Mouse (Mus musculus): ENCODE data around the gene Gm8693. TPM values are rescaled to one million over a fixed set of nuclear protein-coding genes. Genes with fewer than 3 reads are reported as not detected.

Gm8693 gene
- not detected in 4 replicates for total RNA-seq (2023; ENCODE audit: inconsistent age)

GRCm38 (mm10) chr7:22692217-22692616, at the start of gene Gm8693:
Gene Gm8693 (minus strand): TSS chr7:22692317.

GRCm38 (mm10) chr7:22719610-22720009, 27.5 kb upstream of the Gm8693 start, which contains the start of gene Gm4567:
Gene Gm4567 (minus strand): TSS chr7:22719710.

GRCm38 (mm10) chr7:22657718-22658117, 34.4 kb downstream of the Gm8693 start, which contains the start of gene Vmn1r155:
Gene Vmn1r155 (plus strand): TSS chr7:22658018.

Other genes with a start within 250 kb of the Gm8693 start
- gene Gm10665, start 228.2 kb downstream of the Gm8693 start, total RNA-seq (2023; ENCODE audit: inconsistent age) = not detected in 4 replicates
- not detected in 4 replicates for gene Vmn1r151, start 192.6 kb downstream of the Gm8693 start, total RNA-seq (2023; ENCODE audit: inconsistent age)
- not detected in 4 replicates for gene Vmn1r152, start 169.3 kb downstream of the Gm8693 start, total RNA-seq (2023; ENCODE audit: inconsistent age)
- gene Gm8677, start 157.4 kb downstream of the Gm8693 start, total RNA-seq (2023; ENCODE audit: inconsistent age) = not detected in 4 replicates
- not detected in 4 replicates for gene Gm4201, start 127.0 kb downstream of the Gm8693 start, total RNA-seq (2023; ENCODE audit: inconsistent age)
- gene Gm4565, start 104.2 kb downstream of the Gm8693 start, total RNA-seq (2023; ENCODE audit: inconsistent age) = not detected in 4 replicates
- not detected in 4 replicates for gene Vmn1r155, start 34.3 kb downstream of the Gm8693 start, total RNA-seq (2023; ENCODE audit: inconsistent age)
- gene Gm4567, start 27.4 kb upstream of the Gm8693 start, total RNA-seq (2023; ENCODE audit: inconsistent age) = not detected in 4 replicates
- not detected in 4 replicates for gene Vmn1r157, start 69.4 kb upstream of the Gm8693 start, total RNA-seq (2023; ENCODE audit: inconsistent age)
- gene Vmn1r158, start 98.5 kb upstream of the Gm8693 start, total RNA-seq (2023; ENCODE audit: inconsistent age) = not detected in 4 replicates
- not detected in 4 replicates for gene Vmn1r159, start 151.3 kb upstream of the Gm8693 start, total RNA-seq (2023; ENCODE audit: inconsistent age)
- not detected in 4 replicates for gene Vmn1r160, start 178.9 kb upstream of the Gm8693 start, total RNA-seq (2023; ENCODE audit: inconsistent age)